ENCODE assay signal across 3 mouse cellular contexts in genomic region chr13:19614311-19614710, GRCm38 (mm10).
TF ChIP-seq lines count a peak whose summit lies in the region.

No protein-coding gene starts in this region.

TF ChIP-seq in CH12.LX, 34 proteins besides CTCF, POLR2A, EP300 and RAD21 (continued from another document):
- peak; percentile 72 for TF ChIP-seq MAFK (IDR thresholded peaks at IDR 0.05; ENCODE audit: insufficient replicate concordance, low read length)

TF ChIP-seq in ES-E14, 5 proteins besides CTCF, POLR2A, EP300 and RAD21 (continued from another document):
- TF ChIP-seq ZC3H11A (IDR thresholded peaks at IDR 0.05; ENCODE audit: borderline replicate concordance, low read depth, low read length) (no peak), CHD2 (IDR thresholded peaks at IDR 0.05; ENCODE audit: low read depth, low read length) (no peak), MAFK (IDR thresholded peaks at IDR 0.05; ENCODE audit: insufficient read depth, low read depth, low read length) (peak; percentile 70; the same call in 1 of the 2 replicates)
TF ChIP-seq in ES-E14: peak in this region for 1.

TF ChIP-seq in MEL, 35 proteins besides CTCF, POLR2A, EP300 and RAD21 (continued from another document):
- TF ChIP-seq MXI1 (IDR thresholded peaks at IDR 0.05; ENCODE audit: low read depth, low read length): no peak
- no peak for TF ChIP-seq ZMIZ1 (IDR thresholded peaks at IDR 0.05; ENCODE audit: low read depth, low read length)
- TF ChIP-seq MAFK (IDR thresholded peaks at IDR 0.05; ENCODE audit: borderline replicate concordance, low read depth, low read length): 0 out of 2 replicates have a peak, but pooled peaks have one; percentile 30
